Mouse (Mus musculus) forebrain, embryonic 15.5 days (tissue): ENCODE results near the gene Med16. TPM values are rescaled to one million over a fixed set of nuclear protein-coding genes. Genes with fewer than 3 reads are reported as not detected.
"Not testable (repeated sequence)": the region's sequence is repeated elsewhere in the genome, so short reads cannot be mapped to it uniquely, and the experiment has no call there.

Experiments
- ATAC-seq: fragments of 200-750 bp; cut with Nextera tagmentation; replicated peaks from 2 replicates; pipeline ENCODE4 v1.8.0; 2017; ENCODE audit warnings: mild to moderate bottlenecking, moderate TSS enrichment, moderate library complexity
- H3K27ac ChIP-seq: fragments of 300-500 bp; sonication (generic); replicated peaks from 2 replicates; pipeline ENCODE4 v1.5.1; 2015; ENCODE audit warnings: mild to moderate bottlenecking, inconsistent platforms
- H3K27me3 ChIP-seq: fragments of 300-500 bp; sonication (generic); 2 replicates; pipeline ENCODE4 v1.6.1; 2015; ENCODE audit warnings: inconsistent platforms
- H3K36me3 ChIP-seq: fragments of 300-500 bp; sonication (generic); 2 replicates; pipeline ENCODE4 v1.6.1; 2015; ENCODE audit warnings: mild to moderate bottlenecking, inconsistent platforms
- H3K4me1 ChIP-seq: fragments of 300-500 bp; sonication (generic); 2 replicates; pipeline ENCODE4 v1.6.1; 2015; ENCODE audit warnings: inconsistent platforms
- H3K4me2 ChIP-seq: fragments of 300-500 bp; sonication (generic); replicated peaks from 2 replicates; pipeline ENCODE4 v1.6.1; 2015; ENCODE audit warnings: mild to moderate bottlenecking, inconsistent platforms
- H3K4me3 ChIP-seq: fragments of 300-500 bp; sonication (generic); 2 replicates; pipeline ENCODE4 v1.5.1; 2015; ENCODE audit warnings: mild to moderate bottlenecking, inconsistent platforms
- H3K9ac ChIP-seq: fragments of 300-500 bp; sonication (generic); replicated peaks from 2 replicates; pipeline ENCODE4 v1.6.1; 2015; ENCODE audit warnings: mild to moderate bottlenecking, inconsistent platforms
- H3K9me3 ChIP-seq: fragments of 300-500 bp; sonication (generic); 2 replicates; pipeline ENCODE4 v1.6.1; 2016; ENCODE audit warnings: inconsistent platforms
- WGBS: fragments of 180-500 bp; shearing (Covaris S2); methylation state at CpG from one replicate; pipeline ENCODE4 v1.1.7; 2015; ENCODE audit warnings: mixed read lengths; 5-methylcytosine and 5-hydroxymethylcytosine counted together
- polyA plus RNA-seq: library from polyadenylated mRNA; unstranded; fragments of >200 nt; fragmentation: Nextera tagmentation; extraction: Ambion mirVana; gene quantifications from 2 replicates; pipeline ENCODE4 v1.2.1, GENCODE M21; 2015

Med16 gene
- polyA plus RNA-seq, 1 experiment from 2014 or later = 53.2 TPM

- Histone ChIP-seq H3K4me2 (no peak overlapping the region), H3K36me3 (no peaks in the 10 kb centered on the region), H3K4me3 (no peak overlapping the region), H3K27ac (no peak overlapping the region), H3K4me1 (peaks cover 6% of the 10 kb centered on the region), H3K9ac (no peak overlapping the region), H3K27me3 (peaks cover 9% of the 10 kb centered on the region), H3K9me3 (no peaks in the 10 kb centered on the region)
- no peak for ATAC-seq
- 88% methylated on average over 8 of the region's 8 CpGs for WGBS
Observed at GRCm38 (mm10) chr10:79886611-79887010, 22.1 kb downstream of the Med16 start.

- no peak for ATAC-seq
- Histone ChIP-seq H3K4me1 (peaks cover 6% of the 10 kb centered on the region), H3K4me2 (no peak within 1 kb of the TSS), H3K27ac (no peak within 1 kb of the TSS), H3K4me3 (no peak within 1 kb of the TSS), H3K27me3 (peaks cover 12% of the 10 kb centered on the region), H3K36me3 (no peaks in the 10 kb centered on the region), H3K9me3 (no peaks in the 10 kb centered on the region), H3K9ac (no peak within 1 kb of the TSS)
- WGBS = 81% methylated on average over 6 of the region's 6 CpGs
Observed at GRCm38 (mm10) chr10:79886054-79886453, 22.7 kb downstream of the Med16 start, which contains the start of gene Elane. Elane (plus strand) TSS chr10:79886247.

GRCm38 (mm10) chr10:79884938-79885337 is 23.8 kb downstream of the Med16 start:
- not testable (repeated sequence) for H3K36me3 ChIP-seq, H3K27ac ChIP-seq, H3K4me2 ChIP-seq, H3K9me3 ChIP-seq, ATAC-seq, H3K4me3 ChIP-seq, H3K4me1 ChIP-seq, H3K9ac ChIP-seq
- 85% methylated on average over 3 of the region's 3 CpGs for WGBS
- H3K27me3 ChIP-seq = peaks cover 17% of the 10 kb centered on the region

GRCm38 (mm10) chr10:79884446-79884845 is 24.3 kb downstream of the Med16 start:
- H3K4me1 ChIP-seq = peaks cover 6% of the 10 kb centered on the region
- 59% methylated on average over 4 of the region's 4 CpGs for WGBS
- no peaks in the 10 kb centered on the region for H3K36me3 ChIP-seq
- no peak overlapping the region for H3K4me2 ChIP-seq
- peaks cover 17% of the 10 kb centered on the region for H3K27me3 ChIP-seq
- H3K9me3 ChIP-seq = no peaks in the 10 kb centered on the region
- H3K9ac ChIP-seq = no peak overlapping the region
- ATAC-seq = no peak
- H3K27ac ChIP-seq = no peak overlapping the region
- no peak overlapping the region for H3K4me3 ChIP-seq

- Histone ChIP-seq H3K4me1 (peaks cover 6% of the 10 kb centered on the region), H3K27me3 (peaks cover 17% of the 10 kb centered on the region), H3K36me3 (no peaks in the 10 kb centered on the region), H3K27ac (no peak overlapping the region), H3K4me2 (no peak overlapping the region), H3K9ac (no peak overlapping the region), H3K4me3 (no peak overlapping the region), H3K9me3 (no peaks in the 10 kb centered on the region)
- 0 out of 2 replicates have a peak, but pooled peaks have one; percentile 26 for ATAC-seq
- WGBS = 12% methylated on average over 22 of the region's 22 CpGs
Observed at GRCm38 (mm10) chr10:79883297-79884084, 25.2 kb downstream of the Med16 start.

GRCm38 (mm10) chr10:79881981-79882380 is 26.7 kb downstream of the Med16 start:
- no peak for ATAC-seq

GRCm38 (mm10) chr10:79880721-79881120 is 28.0 kb downstream of the Med16 start:
- Histone ChIP-seq H3K4me1 (peaks cover 6% of the 10 kb centered on the region), H3K9me3 (no peaks in the 10 kb centered on the region), H3K27me3 (peaks cover 17% of the 10 kb centered on the region), H3K4me2 (no peak overlapping the region), H3K9ac (no peak overlapping the region), H3K27ac (no peak overlapping the region), H3K4me3 (no peak overlapping the region), H3K36me3 (no peaks in the 10 kb centered on the region)
- no peak for ATAC-seq
- 17% methylated on average over 9 of the region's 9 CpGs for WGBS

More at GRCm38 (mm10) chr10:79881981-79882380, 26.7 kb downstream of the Med16 start:
- Histone ChIP-seq H3K4me3 (no peak overlapping the region), H3K36me3 (no peaks in the 10 kb centered on the region), H3K27me3 (peaks cover 17% of the 10 kb centered on the region), H3K9me3 (no peaks in the 10 kb centered on the region), H3K27ac (no peak overlapping the region), H3K4me2 (peak overlapping the region; percentile 15; the same call in 1 of the 2 replicates), H3K4me1 (peaks cover 6% of the 10 kb centered on the region), H3K9ac (no peak overlapping the region)
- WGBS = 8% methylated on average over 22 of the region's 22 CpGs

GRCm38 (mm10) chr10:79879527-79879926 is 29.2 kb downstream of the Med16 start:
- peaks cover 17% of the 10 kb centered on the region for H3K27me3 ChIP-seq
- H3K27ac ChIP-seq = no peak overlapping the region
- no peak overlapping the region for H3K4me3 ChIP-seq
- no peaks in the 10 kb centered on the region for H3K36me3 ChIP-seq
- H3K9me3 ChIP-seq = no peaks in the 10 kb centered on the region
- ATAC-seq = no peak
- no peak overlapping the region for H3K9ac ChIP-seq
- peaks cover 17% of the 10 kb centered on the region for H3K4me1 ChIP-seq
- 41% methylated on average over 3 of the region's 3 CpGs for WGBS
- no peak overlapping the region for H3K4me2 ChIP-seq

GRCm38 (mm10) chr10:79877757-79878156 is 31.0 kb downstream of the Med16 start:
- ATAC-seq = no peak
- H3K27ac ChIP-seq = no peak overlapping the region
- no peaks in the 10 kb centered on the region for H3K36me3 ChIP-seq
- H3K4me3 ChIP-seq = no peak overlapping the region
- H3K27me3 ChIP-seq = peaks cover 15% of the 10 kb centered on the region
- peaks cover 24% of the 10 kb centered on the region for H3K4me1 ChIP-seq
- H3K9me3 ChIP-seq = no peaks in the 10 kb centered on the region
- 51% methylated on average over 12 of the region's 12 CpGs for WGBS
- no peak overlapping the region for H3K9ac ChIP-seq
- no peak overlapping the region for H3K4me2 ChIP-seq

GRCm38 (mm10) chr10:79877174-79877573 is 31.5 kb downstream of the Med16 start:
- WGBS = 62% methylated on average over 1 of the region's 1 CpGs
- Histone ChIP-seq H3K4me3 (no peak overlapping the region), H3K36me3 (no peaks in the 10 kb centered on the region), H3K27me3 (peaks cover 9% of the 10 kb centered on the region; the same call in 1 of the 2 replicates), H3K4me2 (no peak overlapping the region), H3K9me3 (no peaks in the 10 kb centered on the region), H3K9ac (no peak overlapping the region), H3K27ac (no peak overlapping the region), H3K4me1 (peaks cover 27% of the 10 kb centered on the region)
- ATAC-seq = no peak

GRCm38 (mm10) chr10:79874290-79874862 is 34.3 kb downstream of the Med16 start, which contains the start of the genes Prtn3 and Plppr3:
Prtn3 (plus strand) TSS chr10:79874476.
Plppr3 (minus strand) TSS chr10:79874634.
- no peaks in the 10 kb centered on the region for H3K9me3 ChIP-seq

GRCm38 (mm10) chr10:79873715-79874289 is 34.9 kb downstream of the Med16 start:
- ATAC-seq = peak; percentile 51
- H3K9ac ChIP-seq = peak overlapping the region; percentile 96

More at GRCm38 (mm10) chr10:79874290-79874862, 34.3 kb downstream of the Med16 start, which contains the start of the genes Prtn3 and Plppr3:
- H3K4me1 ChIP-seq = peaks cover 48% of the 10 kb centered on the region
- no peaks in the 10 kb centered on the region for H3K27me3 ChIP-seq
- H3K36me3 ChIP-seq = peaks cover 19% of the 10 kb centered on the region; the same call in 1 of the 2 replicates
- peak within 1 kb of the TSS; percentile 96 for H3K9ac ChIP-seq
- peak; percentile 92 for ATAC-seq
- H3K4me3 ChIP-seq = peak within 1 kb of the TSS; percentile 87
- peak within 1 kb of the TSS; percentile 97 for H3K27ac ChIP-seq
- under 1% methylated on average over 55 of the region's 57 CpGs for WGBS
- peak within 1 kb of the TSS; percentile 69 for H3K4me2 ChIP-seq

More at GRCm38 (mm10) chr10:79873715-79874289, 34.9 kb downstream of the Med16 start:
- Histone ChIP-seq H3K27ac (peak overlapping the region; percentile 97), H3K4me3 (peak overlapping the region; percentile 87), H3K36me3 (peaks cover 24% of the 10 kb centered on the region; the same call in 1 of the 2 replicates), H3K4me2 (peak overlapping the region; percentile 69), H3K4me1 (peaks cover 54% of the 10 kb centered on the region), H3K9me3 (no peaks in the 10 kb centered on the region), H3K27me3 (no peaks in the 10 kb centered on the region)
- WGBS = 1% methylated on average over 26 of the region's 26 CpGs
